ENCODE assay signal across 22 mouse cellular contexts in the genomic region with DNA sequence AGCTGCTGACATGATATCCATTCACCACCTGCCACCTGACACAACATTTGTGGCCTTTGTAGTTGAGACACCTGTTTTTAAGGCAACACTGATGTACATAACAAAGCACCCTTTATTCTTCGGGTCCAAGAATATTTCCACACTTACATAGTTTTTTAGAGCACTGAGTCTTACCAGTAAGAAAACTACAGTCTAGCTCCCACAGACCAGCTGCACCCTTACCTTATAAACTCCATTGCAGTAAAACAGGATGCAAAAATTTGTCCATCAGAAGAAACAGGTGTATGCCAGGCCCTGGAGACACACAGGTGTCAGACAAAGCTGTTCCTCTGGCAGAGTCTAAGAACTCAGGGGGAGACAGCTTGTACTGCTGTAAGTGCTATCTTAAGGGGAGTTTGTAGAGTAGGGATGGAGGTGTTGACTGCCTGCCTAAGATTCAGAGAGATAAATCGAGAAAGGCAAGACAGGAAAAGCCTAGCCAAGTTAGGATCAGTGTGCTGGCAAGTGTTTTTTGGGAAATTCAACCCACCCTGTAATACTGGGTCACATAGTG.
A peak's percentile ranks its signal among the peaks of the same experiment; 100 is the strongest.
DNase-seq lines count a peak whose midpoint lies in the region; ATAC-seq lines count a peak whose summit lies in the region.
"Had no signal": no experiment of that assay in that cellular context is flagged by ENCODE, and none has a peak within 500 bp of the region (broad histone marks: within the 10 kb centered on the region; RNA-seq: fewer than 3 reads in every experiment).

No protein-coding gene starts in this region.

- H3K9me3 ChIP-seq in forebrain, embryonic 13.5 days (replicated peaks), result no peaks in the 10 kb centered on the region
- H3K9me3 ChIP-seq in forebrain, embryonic 15.5 days, result no peaks in the 10 kb centered on the region
- H3K9me3 ChIP-seq: embryonic facial prominence, embryonic 12.5 days; forebrain, embryonic 12.5 days; G1E; heart, embryonic 15.5 days; hindbrain, embryonic 13.5 days had no signal

- DNase-seq in cerebellum, adult 9-10 months, result peak; percentile 14
- DNase-seq in cerebellum, adult 8-10 months, result no peak
- DNase-seq in thymus, postnatal 14 days, result peak; percentile 30
- DNase-seq in thymus, adult 18-20 months, result no peak
- no peak for DNase-seq in left cerebral cortex, postnatal 10 days (ENCODE audit: extremely low spot score in 1 of 2, low spot score in 2 of 2)
- DNase-seq: adrenal gland, adult 8-10 months; adrenal gland, postnatal 36 days; B cell, adult 2 months; gastrocnemius, postnatal 14 days; heart, adult 2 months; heart, postnatal 14 days; kidney, adult 11 months had no signal

- intact Hi-C loops in left cerebral cortex, postnatal 10 days (cut with DNase I), result no loop called here

- WGBS in forebrain, embryonic 13.5 days, result 71% methylated on average over 2 of the region's 2 CpGs
- 73% methylated on average over 2 of the region's 2 CpGs for WGBS in forebrain, embryonic 15.5 days

- no peak overlapping the region for H3K4me2 ChIP-seq in forebrain, embryonic 13.5 days
- H3K4me2 ChIP-seq in forebrain, embryonic 15.5 days (replicated peaks), result no peak overlapping the region
- H3K4me2 ChIP-seq: embryonic facial prominence, embryonic 12.5 days; forebrain, embryonic 12.5 days; heart, embryonic 11.5 days; heart, embryonic 15.5 days; hindbrain, embryonic 13.5 days had no signal

- no peaks in the 10 kb centered on the region for H3K36me3 ChIP-seq in forebrain, embryonic 13.5 days (ENCODE audit: poor library complexity, severe bottlenecking)
- H3K36me3 ChIP-seq in forebrain, embryonic 15.5 days, result no peaks in the 10 kb centered on the region
- H3K36me3 ChIP-seq: embryonic facial prominence, embryonic 12.5 days; forebrain, embryonic 12.5 days; G1E; heart, embryonic 15.5 days; hindbrain, embryonic 13.5 days had no signal

- H3K27ac ChIP-seq in forebrain, embryonic 13.5 days, result no peak overlapping the region
- no peak overlapping the region for H3K27ac ChIP-seq in forebrain, embryonic 15.5 days (replicated peaks)
- H3K27ac ChIP-seq: embryonic facial prominence, embryonic 12.5 days; forebrain, embryonic 12.5 days; heart, adult 2 months; heart, embryonic 15.5 days; hindbrain, embryonic 13.5 days; hindbrain, postnatal 0 days had no signal

- H3K27me3 ChIP-seq in forebrain, embryonic 13.5 days, result no peaks in the 10 kb centered on the region
- H3K27me3 ChIP-seq in forebrain, embryonic 15.5 days, result no peaks in the 10 kb centered on the region
- H3K27me3 ChIP-seq: embryonic facial prominence, embryonic 12.5 days; forebrain, embryonic 12.5 days; heart, embryonic 15.5 days; hindbrain, embryonic 13.5 days had no signal

- H3K9ac ChIP-seq in forebrain, embryonic 13.5 days, result no peak overlapping the region
- H3K9ac ChIP-seq in forebrain, embryonic 15.5 days (replicated peaks), result no peak overlapping the region
- H3K9ac ChIP-seq: embryonic facial prominence, embryonic 12.5 days; forebrain, embryonic 12.5 days; heart, embryonic 15.5 days; hindbrain, embryonic 13.5 days had no signal

- H3K4me1 ChIP-seq in forebrain, embryonic 13.5 days, result no peaks in the 10 kb centered on the region
- H3K4me1 ChIP-seq in forebrain, embryonic 15.5 days, result no peaks in the 10 kb centered on the region
- H3K4me1 ChIP-seq: embryonic facial prominence, embryonic 12.5 days; forebrain, embryonic 12.5 days; heart, embryonic 15.5 days; hindbrain, embryonic 13.5 days had no signal

- ATAC-seq in forebrain, embryonic 13.5 days, result peak; percentile 16; the same call in 1 of the 2 replicates
- no peak for ATAC-seq in forebrain, embryonic 15.5 days (replicated peaks)
- ATAC-seq: CD4-positive, CD25-positive, alpha-beta regulatory T cell, adult 4 months; hindbrain, postnatal 0 days had no signal

- no peak overlapping the region for H3K4me3 ChIP-seq in forebrain, embryonic 13.5 days
- no peak overlapping the region for H3K4me3 ChIP-seq in forebrain, embryonic 15.5 days
- H3K4me3 ChIP-seq: embryonic facial prominence, embryonic 12.5 days; forebrain, embryonic 12.5 days; heart, adult 2 months; heart, embryonic 15.5 days; hindbrain, embryonic 13.5 days had no signal

Comparison
In these comparisons a context has a peak if more than half of its experiments do, and no peak if none do; other contexts are left out.
1. DNase-seq: peak in cerebellum, adult 9-10 months (single experiment) and thymus, postnatal 14 days (single experiment); none in cerebellum, adult 8-10 months (single experiment), thymus, adult 18-20 months (0 of 2) and left cerebral cortex, postnatal 10 days (0 of 2).